In the genomic region with DNA sequence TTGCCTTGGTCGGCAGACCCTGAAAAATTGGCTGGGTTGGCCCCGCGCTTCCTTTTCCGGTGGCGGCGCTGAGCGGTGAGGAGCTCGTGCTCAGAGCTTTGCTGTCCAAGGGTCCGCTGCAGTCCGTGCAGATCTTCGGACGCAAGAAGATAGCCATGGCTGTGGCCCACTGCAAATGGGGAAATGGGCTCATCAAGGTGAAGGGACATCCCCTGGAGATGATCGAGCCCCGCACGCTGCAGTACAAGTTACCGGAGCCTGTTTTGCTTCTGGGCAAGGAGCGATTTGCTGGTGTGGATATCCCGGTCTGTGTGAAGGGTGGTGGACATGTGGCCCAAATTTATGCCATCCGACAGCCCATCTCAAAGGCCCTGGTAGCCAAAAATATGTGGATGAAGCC, we compare ENCODE assay signal across 16 mouse cellular contexts.
"Had no signal": no experiment of that assay in that cellular context is flagged by ENCODE, and none has a peak within 500 bp of the region (broad histone marks: within the 10 kb centered on the region; RNA-seq: fewer than 3 reads in every experiment).

No protein-coding gene starts in this region.

- DNase-seq: cerebellum, adult 8-10 months; cerebellum, adult 9-10 months; cerebellum, adult 9-11 months; cerebellum, postnatal 10 days; cerebellum, postnatal 14 days; cerebellum, postnatal 25 days; cerebellum, postnatal 36 days; embryo, embryonic 11 days; forebrain, postnatal 0 days; gastrocnemius, adult 2 months; gastrocnemius, postnatal 10 days; gastrocnemius, postnatal 14 days; gastrocnemius, postnatal 25 days; gastrocnemius, postnatal 36 days; heart, adult 18-20 months; heart, adult 2 months had no signal
